Mouse (Mus musculus) brain, embryonic 14.5 days (tissue): Measurements from ENCODE around the gene Mtif2. TPM values are rescaled to one million over a fixed set of nuclear protein-coding genes. Genes with fewer than 3 reads are reported as not detected.

Experiments
- DNase-seq: peaks from one replicate; pipeline ENCODE4 v3.0.0-alpha.2; 2011; ENCODE audit warnings: low read depth
- CTCF ChIP-seq: fragments of 200-500 bp; IDR thresholded peaks from 2 replicates; pipeline ENCODE4 v1.5.1; 2012; ENCODE audit warnings: inconsistent platforms, mild to moderate bottlenecking, moderate library complexity, borderline replicate concordance; ENCODE audit not compliant: insufficient read depth, insufficient read length; ENCODE audit errors: extremely low read depth
- POLR2A ChIP-seq: fragments of 200-500 bp; IDR thresholded peaks from 2 replicates; pipeline ENCODE4 v1.6.1; 2012; ENCODE audit warnings: mild to moderate bottlenecking, inconsistent platforms, borderline replicate concordance; ENCODE audit not compliant: poor library complexity, insufficient read depth, insufficient read length, severe bottlenecking; ENCODE audit errors: extremely low read depth
- polyA plus RNA-seq: library from polyadenylated mRNA; depleted of rRNA; stranded (reverse); fragments of >200 nt; gene quantifications from 2 replicates; pipeline ENCODE4 v1.2.3, GENCODE M21; 2012; rRNA removed

The Mtif2 gene
- polyA plus RNA-seq, 1 experiment = 27.1 TPM

DNA sequence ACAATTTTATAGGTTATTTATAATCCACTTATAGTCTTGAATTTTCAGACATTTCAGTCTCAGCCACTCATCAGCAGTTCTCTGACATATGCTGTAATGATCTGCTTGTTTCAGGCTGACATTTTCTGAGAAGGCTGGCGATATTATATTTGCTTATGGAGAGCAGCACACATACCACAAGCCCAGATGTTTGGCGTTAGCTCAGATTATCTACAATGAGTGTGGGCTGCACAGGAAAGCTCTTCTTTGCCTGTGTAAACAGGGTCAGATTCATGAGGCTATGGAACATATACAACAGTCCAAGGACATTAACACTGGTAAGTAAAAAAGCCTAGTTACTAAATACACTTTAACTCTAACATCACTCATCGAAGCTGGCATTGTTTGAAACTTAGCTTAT is 45.3 kb downstream of the Mtif2 start:
- no peak for TF ChIP-seq CTCF
- TF ChIP-seq POLR2A = no peak
- DNase-seq = peak; percentile 4

DNA sequence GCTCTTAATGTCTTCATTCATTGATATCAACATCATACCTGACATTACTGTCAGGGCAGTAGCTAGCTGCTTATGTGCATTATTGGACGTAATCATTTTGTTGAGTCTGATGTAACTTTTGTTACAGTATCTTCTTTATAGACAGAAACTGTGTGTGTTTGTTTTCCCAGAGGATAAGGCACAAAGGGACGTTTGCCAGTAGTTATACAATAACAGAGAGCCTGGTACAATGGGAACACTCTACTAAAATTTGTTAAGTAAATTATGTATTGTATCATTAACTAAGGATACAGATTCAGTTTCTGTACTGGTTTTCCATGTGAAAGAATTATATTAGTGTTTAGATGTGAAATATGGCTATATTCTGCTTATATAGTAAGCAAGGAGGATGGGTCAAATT is 46.4 kb downstream of the Mtif2 start:
- TF ChIP-seq POLR2A = no peak
- no peak for TF ChIP-seq CTCF

DNA sequence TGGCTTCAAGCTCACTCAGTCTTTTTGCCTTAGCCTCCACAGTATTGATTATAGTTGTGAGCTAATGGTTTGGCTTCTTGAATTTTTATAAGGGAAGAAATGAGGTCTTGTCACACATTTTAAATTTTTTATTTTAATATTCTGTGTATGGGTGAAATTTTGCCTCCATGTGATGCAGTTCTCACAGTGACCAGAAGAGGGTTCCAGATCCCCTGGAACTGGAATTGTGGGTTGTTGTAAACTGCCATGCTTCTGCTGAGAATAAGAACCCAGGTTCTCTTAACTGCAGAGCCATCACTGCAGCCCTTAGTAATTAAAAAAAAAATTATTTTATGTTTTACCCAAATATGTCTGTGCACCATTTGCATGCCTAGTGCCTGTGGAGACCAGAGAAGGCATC is 53.4 kb downstream of the Mtif2 start:
- TF ChIP-seq CTCF (peak; percentile 36; the same call in 1 of the 2 replicates), POLR2A (no peak)
- DNase-seq = no peak

More for the DNA sequence above, 46.4 kb downstream of the Mtif2 start:
- no peak for DNase-seq

Other genes with a start within 250 kb of the Mtif2 start
- gene Ccdc88a, start 152.8 kb upstream of the Mtif2 start, polyA plus RNA-seq = 26.2 and 31.7 TPM in 2 replicates
- gene Prorsd1, start 11.4 kb upstream of the Mtif2 start, polyA plus RNA-seq = 4.6 TPM in 2 replicates
- 0.23 and 0.24 TPM in 2 replicates for gene Clhc1, start 21.5 kb downstream of the Mtif2 start, polyA plus RNA-seq
- 884 and 893 TPM in 2 replicates for gene Rps27a, start 21.7 kb downstream of the Mtif2 start, polyA plus RNA-seq
- gene Rtn4, start 166.5 kb downstream of the Mtif2 start, polyA plus RNA-seq = 289 and 295 TPM in 2 replicates